Mouse (Mus musculus) olfactory bulb, adult 2 months (tissue): ENCODE results near the gene Negr1. TPM values are rescaled to one million over a fixed set of nuclear protein-coding genes. Genes with fewer than 3 reads are reported as not detected.

ENCODE experiments used
- H3K27ac ChIP-seq: fragments of 200-500 bp; 2 replicates; pipeline ENCODE4 v1.5.1; 2012; ENCODE audit warnings: low read depth, low read length; ENCODE audit not compliant: insufficient read depth
- H3K4me1 ChIP-seq: fragments of 200-500 bp; 2 replicates; pipeline ENCODE4 v1.6.1; 2012; ENCODE audit warnings: low read length; ENCODE audit not compliant: control insufficient read depth, insufficient read depth
- H3K4me3 ChIP-seq: fragments of 200-500 bp; 2 replicates; pipeline ENCODE4 v1.5.1; 2012; ENCODE audit warnings: mild to moderate bottlenecking, low read depth, low read length, moderate library complexity; ENCODE audit not compliant: insufficient read depth
- CTCF ChIP-seq: fragments of 200-500 bp; IDR thresholded peaks from 2 replicates; pipeline ENCODE4 v1.5.1; 2012; ENCODE audit warnings: low read depth, mild to moderate bottlenecking, low read length, moderate library complexity; ENCODE audit not compliant: insufficient read depth
- POLR2A ChIP-seq: fragments of 200-500 bp; IDR thresholded peaks from 2 replicates; pipeline ENCODE4 v1.6.1; 2012; ENCODE audit warnings: mild to moderate bottlenecking, low read depth, low read length, moderate library complexity; ENCODE audit not compliant: insufficient read depth
- WGBS: fragments of 180-500 bp; shearing (Covaris S2); methylation state at CpG from one replicate; pipeline ENCODE4 v1.1.7; 2018; 5-methylcytosine and 5-hydroxymethylcytosine counted together
- polyA plus RNA-seq: library from polyadenylated mRNA; stranded (reverse); fragments of >200 nt; gene quantifications from 2 replicates; pipeline ENCODE4 v1.2.4, GENCODE M21; 2012; ENCODE audit warnings: low replicate concordance; ENCODE audit not compliant: missing spikeins, insufficient read depth, insufficient read length

The Negr1 gene
- polyA plus RNA-seq, 1 experiment = 504 TPM

DNA sequence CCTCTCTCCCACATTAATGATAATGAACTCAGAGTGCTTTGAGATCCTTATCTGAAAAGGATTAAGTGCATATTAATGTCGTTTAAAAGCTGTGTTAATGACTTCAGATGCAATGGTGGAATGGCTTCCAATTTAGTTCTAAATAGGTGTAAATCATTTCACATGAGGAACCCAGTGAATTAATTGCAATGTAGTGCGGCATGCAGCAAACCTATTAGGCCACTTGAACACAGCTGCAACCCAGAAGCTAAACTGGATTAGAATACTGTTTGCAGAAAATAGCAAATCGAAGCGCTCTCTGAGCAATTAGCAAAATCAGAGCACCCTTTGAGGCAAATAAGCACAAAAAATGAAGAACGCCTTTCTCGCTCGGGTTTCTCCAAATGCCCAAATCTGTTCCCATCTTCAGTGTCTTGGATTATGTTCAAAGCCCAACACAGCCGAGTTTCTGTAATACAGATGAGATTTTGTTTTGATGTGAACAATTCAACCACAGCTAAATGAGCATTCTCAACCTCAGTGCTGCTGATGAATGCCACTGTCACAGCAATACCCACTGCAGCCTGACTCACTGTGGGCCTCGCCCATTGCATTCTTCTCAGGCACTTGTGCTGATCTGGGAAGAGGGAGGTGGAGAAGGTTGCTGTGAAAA lies 342.5 kb downstream of the Negr1 start:
- peak overlapping the region; percentile 67 for H3K27ac ChIP-seq
- 0 out of 2 replicates have a peak, but pooled peaks cover 2% of the 10 kb centered on the region for H3K4me1 ChIP-seq
- 18% methylated on average over 9 of the region's 9 CpGs for WGBS
- no peak overlapping the region for H3K4me3 ChIP-seq
- no peak for TF ChIP-seq CTCF
- TF ChIP-seq POLR2A = no peak

DNA sequence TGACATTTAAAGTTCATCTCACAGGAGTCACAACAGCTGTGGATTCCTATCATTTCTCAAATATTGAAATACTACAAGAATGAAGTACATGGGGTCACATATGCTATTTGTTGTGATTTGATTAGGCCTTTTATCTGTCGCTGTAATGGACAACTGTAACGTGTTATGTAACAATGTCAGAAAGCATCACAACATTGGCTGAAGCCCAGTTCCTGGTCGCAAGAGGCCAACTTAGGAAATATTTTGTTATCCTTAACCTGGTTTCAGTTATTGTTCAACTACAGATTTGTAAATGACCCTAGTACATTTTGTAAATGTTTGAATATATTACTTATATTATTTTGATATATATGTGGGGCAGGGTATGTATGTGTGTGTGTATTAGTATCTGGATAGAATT lies 351.2 kb downstream of the Negr1 start:
- Histone ChIP-seq H3K27ac (no peak overlapping the region), H3K4me1 (no peaks in the 10 kb centered on the region), H3K4me3 (no peak overlapping the region)
- TF ChIP-seq CTCF (no peak), POLR2A (no peak)
- 94% methylated on average over 3 of the region's 3 CpGs for WGBS

DNA sequence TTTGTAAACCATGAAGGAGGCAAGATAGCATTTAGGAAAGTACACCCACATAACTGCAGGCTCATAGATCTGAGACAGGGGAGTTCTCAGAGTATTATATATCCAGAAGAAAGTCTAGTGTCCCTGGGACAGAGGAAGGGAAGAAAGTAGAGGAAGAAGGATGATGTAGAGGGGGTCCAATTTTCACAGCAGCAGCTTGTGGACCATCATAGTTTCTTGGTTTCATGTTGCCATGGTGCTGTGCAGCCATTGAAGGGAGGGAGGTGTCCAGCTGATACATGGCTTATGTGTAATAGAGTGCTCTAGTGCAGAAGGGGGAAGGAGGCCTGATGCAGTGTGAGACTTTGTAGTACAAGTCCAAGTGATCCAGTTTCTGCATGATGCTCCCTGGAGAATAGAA lies 359.8 kb downstream of the Negr1 start:
- H3K27ac ChIP-seq = no peak overlapping the region
- no peak for TF ChIP-seq POLR2A
- TF ChIP-seq CTCF = no peak
- H3K4me1 ChIP-seq = no peaks in the 10 kb centered on the region

DNA sequence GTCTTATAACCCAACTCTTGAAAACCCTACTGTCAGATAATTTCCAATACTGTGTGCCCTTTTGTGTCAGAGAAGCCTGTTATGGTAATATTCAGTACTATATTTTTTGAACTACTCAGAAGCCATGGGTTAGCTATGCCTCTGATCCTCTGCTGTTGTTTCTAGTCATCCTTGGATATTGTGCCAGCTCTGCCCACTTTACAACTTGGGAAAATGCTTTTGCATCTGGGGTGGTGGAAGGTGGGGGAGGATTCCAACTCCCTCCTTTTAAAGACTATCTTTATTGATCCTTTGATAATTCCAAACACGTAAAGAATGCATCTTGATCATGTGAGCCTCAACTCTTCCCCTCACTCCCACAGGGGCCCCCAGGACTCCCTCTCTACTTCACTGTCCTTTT lies 361.6 kb downstream of the Negr1 start:
- Histone ChIP-seq H3K27ac (no peak overlapping the region; the same call in 1 of the 2 replicates), H3K4me1 (no peaks in the 10 kb centered on the region), H3K4me3 (no peak overlapping the region)
- TF ChIP-seq POLR2A (no peak), CTCF (no peak)
- WGBS = 84% methylated on average over 1 of the region's 1 CpGs

More for the DNA sequence above, 359.8 kb downstream of the Negr1 start:
- H3K4me3 ChIP-seq = no peak overlapping the region

DNA sequence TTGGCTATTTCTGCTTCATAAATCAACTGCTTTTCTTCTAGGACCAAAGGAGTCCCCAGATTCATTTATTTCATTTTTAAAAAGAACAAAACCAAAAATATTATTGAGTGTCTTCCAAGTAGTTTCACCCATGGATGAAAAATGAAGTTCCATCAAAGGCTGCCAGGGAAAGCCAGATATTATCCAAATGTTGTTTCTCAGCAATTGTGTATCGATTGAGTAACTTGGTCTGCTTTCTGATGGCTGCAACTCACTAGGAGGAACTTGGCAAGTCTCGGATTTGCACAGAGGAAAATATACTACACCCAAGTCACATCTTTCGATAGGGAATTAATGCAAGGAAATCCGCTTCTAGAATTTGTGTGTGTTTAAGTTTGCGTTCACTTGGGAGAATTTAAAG lies 363.5 kb downstream of the Negr1 start:
- Histone ChIP-seq H3K4me1 (peaks cover 3% of the 10 kb centered on the region), H3K4me3 (no peak overlapping the region), H3K27ac (no peak overlapping the region)
- WGBS = 95% methylated on average over 5 of the region's 5 CpGs
- TF ChIP-seq POLR2A = no peak
- no peak for TF ChIP-seq CTCF

DNA sequence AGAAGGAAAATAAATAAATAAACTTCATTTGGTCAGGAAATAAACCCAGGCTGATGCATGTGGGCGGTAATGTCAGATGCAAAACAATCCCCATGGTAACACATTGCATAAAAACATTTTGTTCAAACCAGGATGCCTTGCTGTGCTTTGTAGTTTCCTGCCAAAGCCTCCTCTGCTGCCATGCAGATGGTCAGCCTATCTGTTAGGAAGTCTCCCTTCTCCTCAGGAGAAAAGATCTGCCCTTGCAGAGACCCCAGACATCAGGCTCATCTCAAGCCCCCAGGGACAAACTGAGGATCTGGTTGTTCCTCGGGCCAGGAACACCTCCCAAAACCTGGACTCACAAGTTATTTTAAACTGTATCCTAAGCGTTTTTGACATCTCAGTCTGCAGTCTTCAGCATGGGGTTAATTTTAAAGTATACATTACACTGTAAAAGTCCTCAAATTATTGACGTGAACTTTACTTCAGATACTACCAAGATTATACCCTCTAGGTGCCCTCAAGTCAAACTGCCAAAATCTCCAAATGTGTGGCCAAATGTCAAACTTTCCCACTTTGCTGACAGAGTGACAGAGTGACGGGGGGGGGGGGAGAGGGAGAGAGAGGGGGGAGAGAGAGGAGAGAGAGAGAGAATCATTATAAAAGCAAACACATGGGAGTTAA lies 366.9 kb downstream of the Negr1 start:
- 47% methylated on average over 5 of the region's 5 CpGs for WGBS
- TF ChIP-seq CTCF = no peak
- TF ChIP-seq POLR2A = no peak
- H3K27ac ChIP-seq = peak overlapping the region; percentile 80
- peaks cover 3% of the 10 kb centered on the region for H3K4me1 ChIP-seq
- no peak overlapping the region for H3K4me3 ChIP-seq

DNA sequence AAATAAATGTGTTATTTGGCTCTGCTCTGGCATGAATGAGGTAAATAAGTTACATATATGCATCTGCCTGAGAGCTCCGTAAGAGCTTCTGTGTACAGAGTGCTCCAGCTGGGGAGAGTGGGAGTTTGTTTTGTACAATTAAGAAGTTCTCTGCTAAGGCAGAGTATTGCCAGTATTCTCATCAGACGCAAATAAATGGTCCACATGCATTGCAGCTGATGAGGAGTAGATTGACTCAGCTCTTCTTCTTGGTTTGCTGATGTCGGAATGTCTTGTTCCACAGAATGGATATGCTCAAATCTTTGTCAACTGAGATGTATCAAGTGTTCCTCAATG lies 367.4 kb downstream of the Negr1 start:
- 37% methylated on average over 3 of the region's 3 CpGs for WGBS
- H3K4me3 ChIP-seq = no peak overlapping the region

DNA sequence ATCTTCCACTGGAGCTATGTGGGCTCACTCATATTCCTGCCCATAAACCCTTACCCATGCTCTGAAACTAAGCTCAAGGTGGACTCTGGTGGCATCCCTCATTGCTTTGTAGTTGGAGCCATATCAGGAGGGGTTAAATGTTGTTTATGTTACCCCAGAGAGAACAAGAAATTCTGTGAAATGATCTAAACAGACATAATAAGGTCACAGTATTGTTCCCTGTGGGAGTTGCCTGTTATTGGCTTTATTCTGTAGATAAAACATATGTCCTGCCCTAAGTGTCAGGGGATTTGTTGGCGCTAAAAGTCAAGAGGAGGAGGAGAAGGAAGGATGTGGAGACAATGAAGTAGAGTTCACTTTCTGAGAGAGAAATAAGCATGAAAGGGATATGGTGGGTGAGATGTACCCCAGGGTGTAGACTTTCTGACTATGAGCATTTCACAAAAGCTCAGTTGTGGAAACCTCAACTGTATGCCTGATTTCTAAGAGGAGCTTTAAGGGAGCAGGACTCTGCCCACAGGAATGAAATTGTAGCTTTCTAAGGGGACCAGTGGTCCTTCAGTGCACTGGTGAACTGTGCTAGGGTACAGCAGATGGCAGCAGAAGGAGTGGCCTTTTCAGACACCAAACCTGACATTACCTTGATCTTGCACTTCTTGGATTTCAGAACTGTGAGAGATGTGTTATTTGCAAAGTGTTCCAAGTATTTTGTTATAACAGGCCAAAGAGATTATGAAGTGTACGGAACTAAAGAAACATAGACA lies 368.3 kb downstream of the Negr1 start:
- H3K4me3 ChIP-seq = no peak overlapping the region
- TF ChIP-seq CTCF (no peak), POLR2A (no peak)
- peak overlapping the region; percentile 87 for H3K27ac ChIP-seq
- peaks cover 3% of the 10 kb centered on the region for H3K4me1 ChIP-seq
- WGBS = 90% methylated on average over 2 of the region's 2 CpGs

More for the DNA sequence above, 367.4 kb downstream of the Negr1 start:
- H3K4me1 ChIP-seq = peaks cover 3% of the 10 kb centered on the region
- TF ChIP-seq CTCF = no peak
- TF ChIP-seq POLR2A = no peak
- H3K27ac ChIP-seq = peak overlapping the region; percentile 68

DNA sequence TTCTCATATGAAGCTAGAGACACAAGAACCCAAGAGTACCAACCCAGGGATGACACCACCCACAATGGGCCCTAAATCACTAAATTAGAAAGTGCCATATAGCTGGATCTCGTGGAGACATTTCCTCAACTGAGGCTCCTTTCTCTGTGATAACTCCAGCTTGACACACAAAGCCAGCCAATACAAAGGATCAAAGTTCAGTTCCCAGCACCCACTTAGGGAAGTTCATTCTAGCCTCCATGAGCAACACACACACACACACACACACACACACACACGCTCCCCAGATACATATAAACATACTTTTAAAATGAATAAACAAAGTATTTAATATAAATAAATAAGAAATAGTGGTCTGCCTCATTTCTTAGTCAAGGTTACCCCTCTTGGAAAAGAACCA lies 369.4 kb downstream of the Negr1 start:
- H3K4me1 ChIP-seq = peaks cover 3% of the 10 kb centered on the region
- 93% methylated on average over 2 of the region's 2 CpGs for WGBS
- H3K4me3 ChIP-seq = no peak overlapping the region
- TF ChIP-seq CTCF = no peak
- H3K27ac ChIP-seq = no peak overlapping the region
